Mouse (Mus musculus) forebrain, embryonic 16.5 days (tissue): Measurements from ENCODE around the gene Mtmr6. TPM values are rescaled to one million over a fixed set of nuclear protein-coding genes. Genes with fewer than 3 reads are reported as not detected.
"Not testable (repeated sequence)": the region's sequence is repeated elsewhere in the genome, so short reads cannot be mapped to it uniquely, and the experiment has no call there.

ENCODE experiments used
- ATAC-seq: fragments of 200-750 bp; cut with Nextera tagmentation; 2 replicates; pipeline ENCODE4 v1.8.0; 2017; ENCODE audit warnings: mild to moderate bottlenecking, moderate library complexity
- H3K27ac ChIP-seq: fragments of 300-500 bp; sonication (generic); 2 replicates; pipeline ENCODE4 v1.5.1; 2014; ENCODE audit warnings: low read length, control low read depth
- H3K27me3 ChIP-seq: fragments of 300-500 bp; sonication (generic); replicated peaks from 2 replicates; pipeline ENCODE4 v1.6.1; 2014; ENCODE audit warnings: low read length; ENCODE audit not compliant: control insufficient read depth, insufficient read depth
- H3K36me3 ChIP-seq: fragments of 300-500 bp; sonication (generic); 2 replicates; pipeline ENCODE4 v1.6.1; 2014; ENCODE audit not compliant: control insufficient read depth, insufficient read depth
- H3K4me1 ChIP-seq: fragments of 300-500 bp; sonication (generic); replicated peaks from 2 replicates; pipeline ENCODE4 v1.6.1; 2014; ENCODE audit warnings: low read length; ENCODE audit not compliant: control insufficient read depth, insufficient read depth
- H3K4me2 ChIP-seq: fragments of 300-500 bp; sonication (generic); 2 replicates; pipeline ENCODE4 v1.6.1; 2014; ENCODE audit warnings: mild to moderate bottlenecking, low read length, control low read depth
- H3K4me3 ChIP-seq: fragments of 300-500 bp; sonication (generic); replicated peaks from 2 replicates; pipeline ENCODE4 v1.5.1; 2014; ENCODE audit warnings: mild to moderate bottlenecking, low read length, control low read depth
- H3K9ac ChIP-seq: fragments of 300-500 bp; sonication (generic); replicated peaks from 2 replicates; pipeline ENCODE4 v1.6.1; 2014; ENCODE audit warnings: low read depth, low read length, control low read depth
- H3K9me3 ChIP-seq: fragments of 300-500 bp; sonication (generic); 2 replicates; pipeline ENCODE4 v1.6.1; 2016; ENCODE audit warnings: low read length; ENCODE audit not compliant: control insufficient read depth
- WGBS: fragments of 180-500 bp; shearing (Covaris S2); extraction: QIAGEN DNeasy Blood & Tissue Kit; methylation state at CpG from one replicate; pipeline ENCODE4 v1.1.7; 2014; 5-methylcytosine and 5-hydroxymethylcytosine counted together
- microRNA counts: library from miRNA; unstranded; fragments of <30 nt; microRNA quantifications from one replicate; lab custom pipeline; 2016
- microRNA-seq: library from miRNA; unstranded; fragments of <30 nt; microRNA quantifications from one replicate; pipeline ENCODE4, GENCODE M21; 2017
- polyA plus RNA-seq: library from polyadenylated mRNA; unstranded; fragments of >200 nt; fragmentation: Nextera tagmentation; extraction: Ambion mirVana; gene quantifications from 2 replicates; pipeline ENCODE4 v1.2.1, GENCODE M21; 2015

Mtmr6 gene
- polyA plus RNA-seq, 1 experiment from 2014 or later: 73.2 TPM

GRCm38 (mm10) chr14:60308113-60308512 lies 43.1 kb downstream of the Mtmr6 start:
- H3K27me3 ChIP-seq: no peaks in the 10 kb centered on the region
- no peaks in the 10 kb centered on the region for H3K36me3 ChIP-seq
- no peak for ATAC-seq
- WGBS: 70% methylated on average over 6 of the region's 6 CpGs
- H3K4me3 ChIP-seq: no peak overlapping the region
- no peaks in the 10 kb centered on the region for H3K9me3 ChIP-seq
- H3K4me1 ChIP-seq: no peaks in the 10 kb centered on the region
- H3K27ac ChIP-seq: no peak overlapping the region
- no peak overlapping the region for H3K4me2 ChIP-seq
- no peak overlapping the region for H3K9ac ChIP-seq

- H3K4me3 ChIP-seq: no peak overlapping the region
- ATAC-seq: no peak
Measured at GRCm38 (mm10) chr14:60310691-60311090, 45.7 kb downstream of the Mtmr6 start.

GRCm38 (mm10) chr14:60319231-60319630 lies 54.2 kb downstream of the Mtmr6 start:
- no peak for ATAC-seq
- Histone ChIP-seq H3K4me1 (no peaks in the 10 kb centered on the region), H3K9me3 (no peaks in the 10 kb centered on the region), H3K9ac (no peak overlapping the region), H3K27ac (no peak overlapping the region), H3K4me3 (no peak overlapping the region), H3K27me3 (no peaks in the 10 kb centered on the region), H3K4me2 (no peak overlapping the region), H3K36me3 (no peaks in the 10 kb centered on the region)
- 100% methylated on average over 1 of the region's 1 CpGs for WGBS

More at GRCm38 (mm10) chr14:60310691-60311090, 45.7 kb downstream of the Mtmr6 start:
- WGBS: 54% methylated on average over 4 of the region's 4 CpGs
- no peak overlapping the region for H3K9ac ChIP-seq
- H3K4me2 ChIP-seq: no peak overlapping the region
- no peaks in the 10 kb centered on the region for H3K9me3 ChIP-seq
- H3K4me1 ChIP-seq: no peaks in the 10 kb centered on the region
- no peaks in the 10 kb centered on the region for H3K36me3 ChIP-seq
- no peak overlapping the region for H3K27ac ChIP-seq
- no peaks in the 10 kb centered on the region for H3K27me3 ChIP-seq

GRCm38 (mm10) chr14:60320813-60321212 lies 55.8 kb downstream of the Mtmr6 start:
- Histone ChIP-seq H3K4me2 (no peak overlapping the region), H3K9ac (no peak overlapping the region), H3K36me3 (no peaks in the 10 kb centered on the region), H3K27ac (no peak overlapping the region), H3K4me3 (no peak overlapping the region), H3K4me1 (no peaks in the 10 kb centered on the region), H3K27me3 (no peaks in the 10 kb centered on the region), H3K9me3 (no peaks in the 10 kb centered on the region)
- ATAC-seq: no peak
- 83% methylated on average over 3 of the region's 3 CpGs for WGBS

- not testable (repeated sequence) for H3K9ac ChIP-seq, H3K4me3 ChIP-seq, H3K36me3 ChIP-seq, H3K27me3 ChIP-seq, ATAC-seq, H3K4me2 ChIP-seq, H3K4me1 ChIP-seq, H3K9me3 ChIP-seq, H3K27ac ChIP-seq
- 50% methylated on average over 5 of the region's 5 CpGs for WGBS
Measured at GRCm38 (mm10) chr14:60340001-60340400, 75.0 kb downstream of the Mtmr6 start.

GRCm38 (mm10) chr14:60340570-60340969 lies 75.5 kb downstream of the Mtmr6 start:
- Histone ChIP-seq H3K27me3 (no peaks in the 10 kb centered on the region), H3K27ac (no peak overlapping the region), H3K4me3 (no peak overlapping the region), H3K4me1 (no peaks in the 10 kb centered on the region), H3K9ac (no peak overlapping the region), H3K4me2 (no peak overlapping the region), H3K9me3 (no peaks in the 10 kb centered on the region), H3K36me3 (no peaks in the 10 kb centered on the region)
- 81% methylated on average over 4 of the region's 4 CpGs for WGBS
- ATAC-seq: no peak

GRCm38 (mm10) chr14:60345326-60345876 lies 80.4 kb downstream of the Mtmr6 start:
- Histone ChIP-seq H3K9me3 (no peaks in the 10 kb centered on the region), H3K9ac (no peak overlapping the region), H3K4me2 (no peak overlapping the region), H3K27me3 (no peaks in the 10 kb centered on the region), H3K4me3 (no peak overlapping the region), H3K36me3 (no peaks in the 10 kb centered on the region), H3K27ac (no peak overlapping the region), H3K4me1 (no peaks in the 10 kb centered on the region)
- no peak for ATAC-seq
- WGBS: 91% methylated on average over 6 of the region's 6 CpGs

MicroRNAs encoded within 50 kb of the gene (microRNA counts, 519-probe panel; counts per million panel counts)
- microRNA mmu-miR-719 (lab: Ali Mortazavi, UCI): not detected

Small RNA genes lying within 50 kb of the gene (microRNA-seq; reads per million reads assigned to microRNA genes)
- gene Mir719: not detected

Other genes with a start within 250 kb of the Mtmr6 start
- 36.3 and 47.2 TPM in 2 replicates for gene Atp8a2, start 68.0 kb upstream of the Mtmr6 start, polyA plus RNA-seq
- 0.09 and 0.11 TPM in 2 replicates for gene Nupl1, start 13.8 kb upstream of the Mtmr6 start, polyA plus RNA-seq
- gene Gm49336, start 13.7 kb upstream of the Mtmr6 start, polyA plus RNA-seq: 62.9 and 67.1 TPM in 2 replicates
- 34.6 and 35.2 TPM in 2 replicates for gene Amer2, start 108.0 kb downstream of the Mtmr6 start, polyA plus RNA-seq